ENCODE assay signal across 27 mouse cellular contexts in genomic region chr13:91723736-91724119, GRCm38 (mm10). TPM values are rescaled to one million over a fixed set of nuclear protein-coding genes. Genes with fewer than 3 reads are reported as not detected.
DNase-seq lines count a peak whose midpoint lies in the region; ATAC-seq lines count a peak whose summit lies in the region.
"Had no signal": no experiment of that assay in that cellular context is flagged by ENCODE, and none has a peak within 500 bp of the region (broad histone marks: within the 10 kb centered on the region; RNA-seq: fewer than 3 reads in every experiment).

No protein-coding gene starts in this region.

- no peak overlapping the region for H3K27ac ChIP-seq in embryonic facial prominence, embryonic 11.5 days (replicated peaks; ENCODE audit: low read depth, low read length)
- no peak overlapping the region for H3K27ac ChIP-seq in embryonic facial prominence, embryonic 10.5 days (replicated peaks)
- H3K27ac ChIP-seq in hindbrain, embryonic 13.5 days = no peak overlapping the region
- H3K27ac ChIP-seq in hindbrain, embryonic 10.5 days = no peak overlapping the region
- no peak overlapping the region for H3K27ac ChIP-seq in limb, embryonic 13.5 days
- no peak overlapping the region for H3K27ac ChIP-seq in limb, embryonic 10.5 days
- no peak overlapping the region for H3K27ac ChIP-seq in heart, embryonic 11.5 days (ENCODE audit: low read depth, low read length)
- H3K27ac ChIP-seq: heart, embryonic 10.5 days; kidney, postnatal 0 days; liver, embryonic 14.5 days; macrophage; stomach, postnatal 0 days had no signal

- H3K4me1 ChIP-seq in embryonic facial prominence, embryonic 11.5 days (ENCODE audit: control insufficient read depth, insufficient read depth, low read length) = no peaks in the 10 kb centered on the region
- H3K4me1 ChIP-seq in embryonic facial prominence, embryonic 10.5 days = no peaks in the 10 kb centered on the region
- no peaks in the 10 kb centered on the region for H3K4me1 ChIP-seq in hindbrain, embryonic 13.5 days (replicated peaks)
- H3K4me1 ChIP-seq in hindbrain, embryonic 10.5 days (replicated peaks) = no peaks in the 10 kb centered on the region
- H3K4me1 ChIP-seq in limb, embryonic 13.5 days = no peaks in the 10 kb centered on the region
- no peaks in the 10 kb centered on the region for H3K4me1 ChIP-seq in limb, embryonic 10.5 days
- H3K4me1 ChIP-seq in heart, embryonic 11.5 days (ENCODE audit: control insufficient read depth, insufficient read depth, low read length) = no peaks in the 10 kb centered on the region
- H3K4me1 ChIP-seq: heart, embryonic 10.5 days had no signal

- no peak overlapping the region for H3K9ac ChIP-seq in embryonic facial prominence, embryonic 11.5 days (replicated peaks; ENCODE audit: low read length)
- no peak overlapping the region for H3K9ac ChIP-seq in hindbrain, embryonic 13.5 days
- no peak overlapping the region for H3K9ac ChIP-seq in limb, embryonic 13.5 days
- no peak overlapping the region for H3K9ac ChIP-seq in heart, embryonic 11.5 days (ENCODE audit: low read depth, low read length)
- H3K9ac ChIP-seq: liver, embryonic 14.5 days had no signal

- H3K27me3 ChIP-seq in embryonic facial prominence, embryonic 11.5 days (ENCODE audit: control insufficient read depth, insufficient read depth, low read length) = no peaks in the 10 kb centered on the region
- no peaks in the 10 kb centered on the region for H3K27me3 ChIP-seq in embryonic facial prominence, embryonic 10.5 days (replicated peaks; ENCODE audit: low read depth, poor library complexity, severe bottlenecking)
- no peaks in the 10 kb centered on the region for H3K27me3 ChIP-seq in hindbrain, embryonic 13.5 days
- H3K27me3 ChIP-seq in hindbrain, embryonic 10.5 days (ENCODE audit: insufficient read depth, poor library complexity, severe bottlenecking) = no peaks in the 10 kb centered on the region
- H3K27me3 ChIP-seq in limb, embryonic 13.5 days = no peaks in the 10 kb centered on the region
- H3K27me3 ChIP-seq in limb, embryonic 10.5 days (ENCODE audit: low read depth, poor library complexity, severe bottlenecking) = no peaks in the 10 kb centered on the region
- no peaks in the 10 kb centered on the region for H3K27me3 ChIP-seq in heart, embryonic 11.5 days (ENCODE audit: control insufficient read depth, insufficient read depth, low read length)

- H3K4me3 ChIP-seq in embryonic facial prominence, embryonic 11.5 days (ENCODE audit: low read depth, low read length) = no peak overlapping the region
- H3K4me3 ChIP-seq in embryonic facial prominence, embryonic 10.5 days = no peak overlapping the region
- no peak overlapping the region for H3K4me3 ChIP-seq in hindbrain, embryonic 13.5 days
- no peak overlapping the region for H3K4me3 ChIP-seq in hindbrain, embryonic 10.5 days
- H3K4me3 ChIP-seq in limb, embryonic 13.5 days = no peak overlapping the region
- H3K4me3 ChIP-seq in limb, embryonic 10.5 days = no peak overlapping the region
- no peak overlapping the region for H3K4me3 ChIP-seq in heart, embryonic 11.5 days (ENCODE audit: low read depth, low read length)
- H3K4me3 ChIP-seq: heart, embryonic 10.5 days had no signal

- ATAC-seq in embryonic facial prominence, embryonic 11.5 days (replicated peaks; ENCODE audit: insufficient number of reproducible peaks, low FRiP score, low TSS enrichment, low read depth) = peak; percentile 65
- ATAC-seq in hindbrain, embryonic 13.5 days (ENCODE audit: low FRiP score) = 0 out of 2 replicates have a peak, but pooled peaks have one; percentile 32
- peak; percentile 28; the same call in 1 of the 2 replicates for ATAC-seq in limb, embryonic 13.5 days (ENCODE audit: low FRiP score, low read depth)
- no peak for ATAC-seq in heart, embryonic 11.5 days (replicated peaks; ENCODE audit: insufficient number of reproducible peaks, low FRiP score, low TSS enrichment)

- no peaks in the 10 kb centered on the region for H3K36me3 ChIP-seq in embryonic facial prominence, embryonic 11.5 days (replicated peaks; ENCODE audit: control insufficient read depth, insufficient read depth, low read depth, low read length)
- H3K36me3 ChIP-seq in embryonic facial prominence, embryonic 10.5 days (replicated peaks) = no peaks in the 10 kb centered on the region
- no peaks in the 10 kb centered on the region for H3K36me3 ChIP-seq in hindbrain, embryonic 13.5 days
- H3K36me3 ChIP-seq in hindbrain, embryonic 10.5 days = no peaks in the 10 kb centered on the region
- no peaks in the 10 kb centered on the region for H3K36me3 ChIP-seq in limb, embryonic 13.5 days
- no peaks in the 10 kb centered on the region for H3K36me3 ChIP-seq in limb, embryonic 10.5 days
- no peaks in the 10 kb centered on the region for H3K36me3 ChIP-seq in heart, embryonic 11.5 days (ENCODE audit: control insufficient read depth, insufficient read depth, low read length)
- H3K36me3 ChIP-seq: heart, embryonic 10.5 days had no signal

- WGBS in embryonic facial prominence, embryonic 11.5 days = 78% methylated on average over 7 of the region's 7 CpGs
- WGBS in embryonic facial prominence, embryonic 10.5 days = 84% methylated on average over 7 of the region's 7 CpGs
- WGBS in hindbrain, embryonic 13.5 days = 94% methylated on average over 7 of the region's 7 CpGs
- 76% methylated on average over 7 of the region's 7 CpGs for WGBS in hindbrain, embryonic 10.5 days
- 82% methylated on average over 7 of the region's 7 CpGs for WGBS in limb, embryonic 13.5 days
- WGBS in limb, embryonic 10.5 days = 82% methylated on average over 7 of the region's 7 CpGs
- 72% methylated on average over 7 of the region's 7 CpGs for WGBS in heart, embryonic 11.5 days (ENCODE audit: insufficient replicate concordance)

- no peaks in the 10 kb centered on the region for H3K9me3 ChIP-seq in embryonic facial prominence, embryonic 11.5 days (replicated peaks; ENCODE audit: control insufficient read depth, low read length)
- no peaks in the 10 kb centered on the region for H3K9me3 ChIP-seq in embryonic facial prominence, embryonic 10.5 days
- H3K9me3 ChIP-seq in hindbrain, embryonic 13.5 days = no peaks in the 10 kb centered on the region
- H3K9me3 ChIP-seq in hindbrain, embryonic 10.5 days = no peaks in the 10 kb centered on the region
- H3K9me3 ChIP-seq in limb, embryonic 13.5 days = no peaks in the 10 kb centered on the region
- H3K9me3 ChIP-seq in limb, embryonic 10.5 days (replicated peaks) = no peaks in the 10 kb centered on the region
- H3K9me3 ChIP-seq in heart, embryonic 11.5 days (replicated peaks; ENCODE audit: control insufficient read depth, low read length) = no peaks in the 10 kb centered on the region
- H3K9me3 ChIP-seq: heart, embryonic 10.5 days had no signal

- no peak overlapping the region for H3K4me2 ChIP-seq in embryonic facial prominence, embryonic 11.5 days (ENCODE audit: low read depth, low read length)
- H3K4me2 ChIP-seq in hindbrain, embryonic 13.5 days = no peak overlapping the region
- no peak overlapping the region for H3K4me2 ChIP-seq in limb, embryonic 13.5 days (replicated peaks)
- no peak overlapping the region for H3K4me2 ChIP-seq in heart, embryonic 11.5 days

- DNase-seq in embryonic facial prominence, embryonic 11.5 days (ENCODE audit: low spot score) = no peak
- DNase-seq in embryonic facial prominence, embryonic 10.5 days (ENCODE audit: low spot score) = no peak
- DNase-seq in hindbrain, embryonic 10.5 days (ENCODE audit: low spot score) = no peak
- DNase-seq in limb, embryonic 10.5 days (ENCODE audit: low spot score) = no peak
- DNase-seq in A20 (ENCODE audit: low read depth, low spot score) = peak; percentile 10
- DNase-seq: adrenal gland, postnatal 25 days; cerebellum, adult 18-20 months; gastrocnemius, postnatal 14 days; heart, postnatal 36 days; kidney, postnatal 4 days; left cerebral cortex, postnatal 4 days; liver; lung, adult 2 months; lung, postnatal 10 days; right cerebral cortex, adult 18-20 months; thymus, adult 18-20 months; thymus, postnatal 25 days had no signal

RNA-seq across cellular contexts. Expression of gene Acot12, which starts 17.6 kb away (rescaled TPM):
- polyA plus RNA-seq in embryonic facial prominence, embryonic 11.5 days (2014; fragmentation: Nextera tagmentation; extraction: Ambion mirVana) = not detected in 2 replicates
- polyA plus RNA-seq in embryonic facial prominence, embryonic 10.5 days (2016; fragmentation: Nextera tagmentation; extraction: Ambion mirVana) = not detected in 2 replicates
- not detected in 2 replicates for polyA plus RNA-seq in hindbrain, embryonic 13.5 days (2015; fragmentation: Nextera tagmentation; extraction: Ambion mirVana)
- polyA plus RNA-seq in hindbrain, embryonic 10.5 days (2016; fragmentation: Nextera tagmentation; extraction: Ambion mirVana) = not detected in 2 replicates
- polyA plus RNA-seq in limb, embryonic 13.5 days (2015; fragmentation: Nextera tagmentation; extraction: Ambion mirVana) = not detected in 2 replicates
- not detected in 2 replicates for polyA plus RNA-seq in limb, embryonic 10.5 days (2016; fragmentation: Nextera tagmentation; extraction: Ambion mirVana)
- not detected in 2 replicates for polyA plus RNA-seq in heart, embryonic 11.5 days (2014; fragmentation: Nextera tagmentation; extraction: Ambion mirVana)
- polyA plus RNA-seq: heart, embryonic 10.5 days; heart, embryonic 16.5 days; lung, adult 2 months; macrophage; spleen, adult 2 months had no signal
